Comparison of ENCODE assay signal across 11 mouse cellular contexts in genomic region chr12:73448388-73448965, GRCm38 (mm10).
DNase-seq lines count a peak whose midpoint lies in the region; ATAC-seq and TF ChIP-seq lines count a peak whose summit lies in the region.
"Had no signal": no experiment of that assay in that cellular context is flagged by ENCODE, and none has a peak within 500 bp of the region (broad histone marks: within the 10 kb centered on the region; RNA-seq: fewer than 3 reads in every experiment).

No protein-coding gene starts in this region.

- no peaks in the 10 kb centered on the region for H3K27me3 ChIP-seq in lung, embryonic 16.5 days (ENCODE audit: control insufficient read depth, insufficient read depth, low read depth, low read length)
- no peaks in the 10 kb centered on the region for H3K27me3 ChIP-seq in kidney, postnatal 0 days (ENCODE audit: insufficient read depth, low read length)
- no peaks in the 10 kb centered on the region for H3K27me3 ChIP-seq in stomach, embryonic 16.5 days (ENCODE audit: control insufficient read depth, insufficient read depth, low read length)
- H3K27me3 ChIP-seq: forebrain, embryonic 15.5 days had no signal

- H3K9me3 ChIP-seq in lung, embryonic 16.5 days (ENCODE audit: control insufficient read depth, low read length): peaks cover 2% of the 10 kb centered on the region; the same call in 1 of the 2 replicates
- H3K9me3 ChIP-seq in kidney, postnatal 0 days (replicated peaks; ENCODE audit: low read length): no peaks in the 10 kb centered on the region
- no peaks in the 10 kb centered on the region for H3K9me3 ChIP-seq in stomach, embryonic 16.5 days (replicated peaks; ENCODE audit: control insufficient read depth, low read length)
- H3K9me3 ChIP-seq: forebrain, embryonic 15.5 days; hindbrain, embryonic 10.5 days had no signal

- H3K4me3 ChIP-seq in lung, embryonic 16.5 days (ENCODE audit: low read length): peak overlapping the region; percentile 1; the same call in 1 of the 2 replicates
- no peak overlapping the region for H3K4me3 ChIP-seq in kidney, postnatal 0 days (replicated peaks; ENCODE audit: low read depth, low read length)
- peak overlapping the region; percentile 23 for H3K4me3 ChIP-seq in stomach, embryonic 16.5 days (replicated peaks; ENCODE audit: low read length)
- H3K4me3 ChIP-seq: forebrain, embryonic 15.5 days; hindbrain, embryonic 10.5 days had no signal

- no peaks in the 10 kb centered on the region for H3K36me3 ChIP-seq in lung, embryonic 16.5 days (ENCODE audit: control insufficient read depth, insufficient read depth, low read length)
- no peaks in the 10 kb centered on the region for H3K36me3 ChIP-seq in kidney, postnatal 0 days (ENCODE audit: insufficient read depth, low read length)
- no peaks in the 10 kb centered on the region for H3K36me3 ChIP-seq in stomach, embryonic 16.5 days (ENCODE audit: control insufficient read depth, insufficient read depth, low read length)
- H3K36me3 ChIP-seq: forebrain, embryonic 15.5 days; hindbrain, embryonic 10.5 days had no signal

- TF ChIP-seq CTCF in kidney, postnatal 0 days (IDR thresholded peaks at IDR 0.05; ENCODE audit: low read depth): no peak

- H3K9ac ChIP-seq in lung, embryonic 16.5 days (ENCODE audit: low read length): no peak overlapping the region
- no peak overlapping the region for H3K9ac ChIP-seq in kidney, postnatal 0 days (ENCODE audit: low read depth, low read length)
- 0 out of 2 replicates have a peak overlapping the region, but pooled peaks have one; percentile 43 for H3K9ac ChIP-seq in stomach, embryonic 16.5 days (ENCODE audit: low read length)
- H3K9ac ChIP-seq: forebrain, embryonic 15.5 days had no signal

- H3K27ac ChIP-seq in lung, embryonic 16.5 days (ENCODE audit: low read length): no peak overlapping the region
- H3K27ac ChIP-seq in kidney, postnatal 0 days: peak overlapping the region; percentile 71
- H3K27ac ChIP-seq in stomach, embryonic 16.5 days (ENCODE audit: low read length): no peak overlapping the region
- H3K27ac ChIP-seq: forebrain, embryonic 15.5 days; macrophage had no signal

- H3K4me2 ChIP-seq in lung, embryonic 16.5 days (ENCODE audit: low read depth, low read length): peak overlapping the region; percentile 28
- peak overlapping the region; percentile 46 for H3K4me2 ChIP-seq in kidney, postnatal 0 days (ENCODE audit: low read length)
- peak overlapping the region; percentile 49 for H3K4me2 ChIP-seq in stomach, embryonic 16.5 days (ENCODE audit: low read depth, low read length)
- H3K4me2 ChIP-seq: forebrain, embryonic 15.5 days had no signal

- ATAC-seq in lung, embryonic 16.5 days (ENCODE audit: low read depth): no peak
- no peak for ATAC-seq in kidney, postnatal 0 days (replicated peaks; ENCODE audit: low FRiP score, low read depth)
- ATAC-seq in stomach, embryonic 16.5 days (ENCODE audit: insufficient read depth, low FRiP score): no peak
- no peak for ATAC-seq in monocyte, adult 5-6 weeks (replicated peaks; ENCODE audit: insufficient number of reproducible peaks, low FRiP score, low TSS enrichment, poor library complexity, severe bottlenecking)
- ATAC-seq: forebrain, embryonic 15.5 days had no signal

- no peaks in the 10 kb centered on the region for H3K4me1 ChIP-seq in lung, embryonic 16.5 days (replicated peaks; ENCODE audit: control insufficient read depth, insufficient read depth, low read length)
- 0 out of 2 replicates have a peak, but pooled peaks cover 7% of the 10 kb centered on the region for H3K4me1 ChIP-seq in kidney, postnatal 0 days (replicated peaks; ENCODE audit: insufficient read depth, low read length)
- H3K4me1 ChIP-seq in stomach, embryonic 16.5 days (ENCODE audit: control insufficient read depth, insufficient read depth, low read length): no peaks in the 10 kb centered on the region; the same call in 1 of the 2 replicates
- H3K4me1 ChIP-seq: forebrain, embryonic 15.5 days had no signal

- DNase-seq in lung, postnatal 36 days: no peak
- DNase-seq in embryo, embryonic 9.5 days (ENCODE audit: extremely low spot score): peak; percentile 45
- DNase-seq in kidney, postnatal 0 days (ENCODE audit: low spot score): no peak
- DNase-seq in cerebellum, adult 18-20 months: no peak
- DNase-seq: left cerebral cortex, postnatal 4 days had no signal

- WGBS in lung, embryonic 16.5 days: 28% methylated on average over 10 of the region's 10 CpGs
- 28% methylated on average over 10 of the region's 10 CpGs for WGBS in kidney, postnatal 0 days
- WGBS in stomach, embryonic 16.5 days: 25% methylated on average over 10 of the region's 10 CpGs
